Mouse (Mus musculus): ENCODE results near the gene Fiz1.
A peak's percentile ranks its signal among the peaks of the same experiment; 100 is the strongest.
"Not testable (repeated sequence)": the region's sequence is repeated elsewhere in the genome, so short reads cannot be mapped to it uniquely, and the experiment has no call there.

Fiz1 gene

DNA sequence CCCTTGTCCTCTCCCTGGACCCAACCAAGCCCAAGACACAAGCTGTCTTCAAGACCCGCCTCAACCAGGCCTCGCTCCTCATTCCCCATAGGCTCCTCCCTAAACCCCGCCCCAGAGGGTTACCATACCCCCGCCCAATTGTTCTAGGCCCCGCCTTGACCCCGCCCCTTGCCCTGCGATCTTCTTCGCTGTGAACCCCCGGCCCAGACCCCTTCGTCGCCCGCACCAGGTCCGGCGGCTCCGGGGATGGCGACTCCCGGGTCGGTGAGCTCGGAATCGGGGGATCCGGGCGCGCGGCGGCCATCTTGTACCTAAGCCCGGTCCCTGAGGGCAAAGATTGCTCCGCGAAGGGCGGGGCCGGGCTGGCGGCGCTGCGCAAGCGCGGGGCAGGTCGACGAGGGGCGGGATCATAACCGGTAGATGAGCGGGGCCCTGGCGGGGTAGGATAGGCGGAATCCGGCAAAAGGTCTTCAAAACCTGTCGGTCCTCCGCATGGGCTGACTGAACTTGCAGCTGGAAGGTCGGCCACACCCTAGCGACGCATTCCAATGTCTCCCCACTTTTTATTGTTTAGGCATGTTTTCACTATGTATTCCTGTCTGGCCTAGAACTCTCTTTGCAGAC, 23.7 kb upstream of the Fiz1 start, which contains the start of gene Zfp784:
Gene Zfp784 (minus strand): TSS at position 338 of the 624 bp plus-strand sequence.
- DNase-seq (ENCODE audit: extremely low spot score, low read depth, low spot score) = no peak

DNA sequence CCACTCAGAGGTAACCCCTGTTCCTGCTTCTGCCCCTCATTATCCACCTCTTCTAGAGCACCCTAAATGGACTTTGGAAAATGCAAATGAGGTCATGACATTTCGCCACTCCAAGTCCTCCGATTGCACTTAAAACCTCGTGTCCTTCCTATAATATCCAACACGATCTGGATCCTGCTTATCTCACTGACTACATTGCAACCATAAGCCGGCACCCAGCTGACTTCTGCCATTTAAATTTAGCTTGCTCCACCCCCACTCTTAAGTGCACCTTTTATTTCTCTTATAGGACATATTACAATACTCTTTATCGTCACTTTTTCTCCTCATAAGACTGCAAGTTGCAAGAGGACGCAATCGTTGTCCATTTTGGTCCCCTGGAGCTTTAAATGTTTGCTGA, 23.0 kb upstream of the Fiz1 start:
- no peak for DNase-seq (ENCODE audit: extremely low spot score, low read depth, low spot score)

DNA sequence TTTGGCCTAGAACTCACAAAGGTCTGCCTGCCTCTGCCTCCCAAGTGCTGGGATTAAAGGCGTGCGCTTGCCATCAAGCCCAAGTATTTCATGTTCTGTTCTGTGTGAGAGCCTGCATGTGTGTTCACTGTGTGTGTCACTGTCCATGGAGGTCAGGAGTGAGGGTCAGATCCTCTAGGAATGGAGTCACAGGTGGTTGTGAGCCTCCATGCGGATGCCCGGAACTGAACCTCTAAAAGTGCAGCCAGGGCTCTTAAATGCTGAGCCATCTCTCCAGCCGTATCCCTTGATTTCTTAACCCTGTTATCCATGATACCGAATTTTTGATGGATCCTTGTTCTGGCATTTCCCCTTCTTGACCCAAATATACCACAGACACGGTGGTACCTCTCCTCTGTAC, 22.5 kb upstream of the Fiz1 start:
- no peak for DNase-seq (ENCODE audit: extremely low spot score, low read depth, low spot score)

DNA sequence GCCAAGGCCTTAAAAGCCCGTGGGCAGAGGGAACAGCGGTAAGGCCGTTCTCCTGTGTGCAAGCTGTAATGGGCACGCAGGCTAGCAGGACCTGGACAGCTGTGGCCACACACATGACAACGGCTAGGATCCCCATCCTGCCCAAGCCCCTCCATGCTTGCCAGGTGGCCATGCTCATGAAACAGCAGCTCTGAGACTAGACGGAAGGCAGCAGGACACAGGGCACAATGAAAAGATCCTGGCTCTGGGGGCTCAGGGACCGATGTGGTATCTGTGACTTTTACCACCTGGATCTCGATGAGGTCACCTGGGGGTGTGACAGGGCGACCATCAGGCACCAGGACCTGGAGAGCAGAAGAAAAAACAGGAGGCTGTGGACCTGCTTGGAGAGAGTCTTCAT, 21.6 kb upstream of the Fiz1 start:
- no peak for DNase-seq (ENCODE audit: extremely low spot score, low read depth, low spot score)

DNA sequence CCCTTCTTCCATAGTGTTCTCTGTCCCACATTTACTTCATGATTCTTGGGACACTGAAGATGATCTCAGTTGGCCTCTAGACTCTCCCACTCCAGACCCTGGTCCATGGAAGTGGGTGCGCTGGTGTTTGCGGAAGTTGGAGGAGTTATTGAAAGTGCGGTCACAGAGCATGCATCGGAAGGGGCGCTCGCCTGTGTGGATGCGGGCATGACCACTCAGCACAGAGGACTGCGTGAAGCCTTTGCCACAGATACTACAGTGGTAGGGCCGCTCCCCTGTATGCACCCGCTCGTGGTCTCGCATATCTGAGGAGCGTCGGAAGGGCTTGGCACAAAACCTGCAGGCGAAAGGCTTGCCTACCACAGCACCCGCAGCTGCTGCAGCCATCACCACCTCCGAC, 21.1 kb upstream of the Fiz1 start:
- no peak for DNase-seq (ENCODE audit: extremely low spot score, low read depth, low spot score)

DNA sequence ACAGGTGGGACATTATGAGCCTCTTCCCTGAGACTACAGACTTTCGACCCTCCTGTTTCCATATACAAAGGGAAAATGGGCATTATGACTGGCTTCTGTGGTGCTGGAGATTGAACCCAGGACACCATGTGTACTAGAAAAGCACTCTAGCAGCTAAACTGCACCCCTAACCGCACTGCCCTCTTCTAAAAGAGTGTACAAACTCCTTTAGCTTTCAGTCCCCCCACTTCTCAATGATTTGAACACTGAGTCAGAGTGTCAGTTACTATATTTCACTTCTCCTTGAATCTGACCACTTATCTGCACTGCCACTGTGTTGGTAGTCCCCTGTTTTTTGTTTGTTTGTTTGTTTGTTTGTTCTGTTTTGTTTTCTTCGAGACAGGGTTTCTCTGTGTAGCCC, 19.3 kb upstream of the Fiz1 start, which contains the start of gene 4632433K11Rik:
Gene 4632433K11Rik (plus strand): TSS at position 301 of the 400 bp plus-strand sequence.
- no peak for DNase-seq (ENCODE audit: extremely low spot score, low read depth, low spot score)

DNA sequence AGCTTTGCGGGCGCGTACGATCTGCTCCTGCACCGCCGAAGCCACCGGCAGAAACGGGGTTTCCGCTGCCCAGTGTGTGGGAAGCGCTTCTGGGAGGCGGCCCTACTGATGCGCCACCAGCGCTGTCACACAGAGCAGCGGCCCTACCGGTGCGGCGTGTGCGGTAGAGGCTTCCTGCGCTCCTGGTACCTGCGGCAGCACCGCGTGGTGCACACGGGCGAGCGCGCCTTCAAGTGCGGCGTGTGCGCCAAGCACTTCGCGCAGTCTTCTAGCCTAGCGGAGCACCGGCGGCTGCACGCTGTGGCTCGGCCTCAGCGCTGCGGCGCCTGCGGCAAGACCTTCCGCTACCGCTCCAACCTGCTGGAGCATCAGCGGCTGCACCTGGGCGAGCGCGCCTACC, 17.0 kb upstream of the Fiz1 start:
- DNase-seq (ENCODE audit: extremely low spot score, low read depth, low spot score) = no peak

DNA sequence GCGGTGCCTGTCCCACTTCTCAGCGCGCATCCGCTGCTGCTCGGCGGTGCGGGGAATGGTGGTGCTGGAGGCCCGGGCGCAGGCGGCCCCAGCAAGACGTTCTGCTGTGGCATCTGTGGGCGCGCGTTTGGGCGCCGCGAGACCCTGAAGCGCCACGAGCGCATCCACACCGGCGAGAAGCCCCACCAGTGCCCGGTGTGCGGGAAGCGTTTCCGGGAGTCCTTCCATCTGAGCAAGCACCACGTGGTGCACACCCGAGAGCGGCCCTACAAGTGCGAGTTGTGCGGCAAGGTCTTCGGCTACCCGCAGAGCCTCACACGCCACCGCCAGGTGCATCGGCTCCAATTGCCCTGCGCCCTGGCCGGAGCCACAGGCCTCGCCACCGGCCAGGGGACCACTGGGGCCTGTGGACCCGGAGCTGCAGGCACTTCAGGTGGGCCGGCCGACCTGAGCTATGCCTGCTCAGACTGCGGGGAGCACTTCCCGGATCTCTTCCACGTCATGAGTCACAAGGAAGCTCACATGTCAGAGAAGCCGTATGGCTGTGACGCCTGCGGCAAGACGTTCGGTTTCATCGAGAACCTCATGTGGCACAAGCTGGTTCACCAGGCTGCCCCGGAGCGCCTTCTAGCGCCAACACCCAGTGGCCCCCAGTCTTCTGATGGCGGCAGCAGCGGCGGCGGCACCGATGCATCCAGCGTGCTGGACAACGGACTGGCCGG, 16.2 kb upstream of the Fiz1 start:
- DNase-seq (ENCODE audit: extremely low spot score, low read depth, low spot score) = no peak

DNA sequence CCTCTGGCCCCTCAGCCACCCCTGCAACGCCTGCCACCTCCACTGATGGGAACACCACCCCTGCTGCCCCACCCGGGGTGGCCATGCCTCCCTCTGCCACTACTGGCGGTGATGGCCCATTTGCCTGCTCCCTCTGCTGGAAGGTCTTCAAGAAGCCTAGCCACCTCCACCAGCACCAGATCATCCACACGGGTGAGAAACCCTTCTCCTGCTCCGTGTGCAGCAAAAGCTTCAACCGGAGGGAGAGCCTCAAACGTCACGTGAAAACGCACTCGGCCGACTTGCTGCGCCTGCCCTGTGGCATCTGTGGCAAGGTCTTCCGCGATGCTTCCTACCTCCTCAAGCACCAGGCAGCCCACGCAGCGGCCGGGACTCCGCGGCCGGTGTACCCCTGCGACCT, 15.4 kb upstream of the Fiz1 start:
- no peak for DNase-seq (ENCODE audit: extremely low spot score, low read depth, low spot score)

DNA sequence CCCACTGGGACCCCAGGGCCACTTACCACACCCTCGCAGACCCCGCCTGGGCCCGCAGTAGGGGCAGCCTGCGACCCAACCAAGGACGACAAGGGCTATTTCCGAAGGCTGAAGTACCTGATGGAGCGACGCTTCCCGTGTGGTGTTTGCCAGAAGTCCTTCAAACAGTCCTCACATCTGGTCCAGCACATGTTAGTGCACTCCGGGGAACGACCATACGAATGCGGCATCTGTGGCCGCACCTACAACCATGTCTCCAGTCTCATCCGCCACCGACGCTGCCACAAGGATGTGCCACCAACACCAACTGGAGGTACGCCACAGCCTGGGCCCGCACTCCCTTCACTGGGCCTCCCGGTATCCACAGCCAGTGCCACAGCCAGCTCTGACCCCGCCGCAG, 15.0 kb upstream of the Fiz1 start:
- no peak for DNase-seq (ENCODE audit: extremely low spot score, low read depth, low spot score)

DNA sequence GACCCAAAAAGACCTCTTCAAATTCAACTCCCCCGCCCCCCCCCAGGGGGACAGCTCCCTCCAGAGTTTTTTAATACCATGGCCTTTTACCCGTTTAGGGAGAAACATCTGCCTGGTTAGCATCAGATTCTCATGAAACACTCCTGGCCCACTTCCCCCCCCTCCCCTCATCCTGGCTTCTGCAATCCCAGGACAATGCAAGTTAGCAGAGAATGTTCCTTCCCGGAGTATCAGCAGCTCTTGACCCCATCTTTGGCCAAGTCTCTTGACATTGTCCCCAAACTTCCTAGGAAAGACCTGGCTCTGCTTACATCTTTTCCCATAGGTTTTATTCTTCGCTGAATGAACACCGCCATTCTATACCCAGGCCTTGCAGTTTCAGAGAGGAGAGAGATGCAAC, 6.7 kb upstream of the Fiz1 start:
- no peak for DNase-seq (ENCODE audit: extremely low spot score, low read depth, low spot score)

DNA sequence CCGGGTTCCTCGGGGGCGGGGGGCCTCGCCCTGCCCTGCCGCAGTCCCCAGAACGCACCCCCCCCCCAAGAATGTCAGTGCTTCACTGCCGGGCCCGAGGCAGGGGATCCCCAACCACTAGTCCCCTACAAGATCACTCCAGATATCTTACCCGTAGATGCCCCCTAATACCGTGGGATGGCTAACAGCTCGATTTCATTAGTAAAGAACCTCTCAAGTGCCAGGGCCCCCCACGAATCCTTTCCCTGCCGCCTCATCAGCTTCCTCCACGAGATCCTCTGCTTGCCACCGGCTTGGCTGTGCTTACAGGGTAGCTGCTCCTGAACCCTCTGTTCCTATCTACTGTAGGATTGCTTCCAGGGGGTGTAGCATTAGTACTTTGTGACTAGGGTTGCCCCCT, 6.2 kb upstream of the Fiz1 start:
- no peak for DNase-seq (ENCODE audit: extremely low spot score, low read depth, low spot score)

DNA sequence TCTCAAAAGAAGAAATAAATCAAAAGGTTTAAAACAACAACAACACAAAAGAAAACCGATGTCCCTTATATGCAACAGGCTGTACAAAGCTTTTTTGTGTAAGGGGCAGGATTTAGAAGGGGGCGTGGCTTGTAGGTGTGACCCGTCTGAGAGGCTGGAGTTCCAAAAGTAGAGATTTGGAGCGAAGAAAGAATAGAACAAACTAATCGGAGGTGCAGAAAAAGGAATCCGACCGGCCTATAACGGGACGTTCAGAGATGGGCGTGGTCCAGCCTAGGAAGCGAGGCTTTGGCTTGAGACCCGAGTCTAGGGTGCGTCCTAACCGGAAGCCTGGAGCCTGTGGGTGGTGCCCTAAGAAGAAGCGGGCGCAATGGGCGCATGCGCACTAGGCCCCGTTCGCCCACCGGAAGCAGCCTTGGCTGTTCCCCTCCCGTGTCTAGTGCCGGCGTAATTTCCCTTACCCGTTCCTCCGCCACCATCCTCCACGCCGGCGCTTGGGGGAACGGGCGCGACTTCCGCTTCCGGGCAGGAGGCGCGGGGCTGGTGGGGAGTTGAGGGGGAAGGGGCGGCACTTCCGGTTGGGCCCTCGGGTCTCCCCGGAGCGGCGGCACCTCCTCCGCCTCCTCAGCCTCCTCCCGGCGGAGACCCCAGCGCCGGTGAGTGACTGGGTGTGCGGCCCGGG, 5.6 kb upstream of the Fiz1 start, which contains the start of the genes Zfp865 and Ccdc106:
Gene Zfp865 (plus strand): TSS at position 377 of the 682 bp plus-strand sequence.
Gene Ccdc106 (plus strand): TSS at position 554 of the 682 bp plus-strand sequence.
- DNase-seq (ENCODE audit: extremely low spot score, low read depth, low spot score) = peak; percentile 94

DNA sequence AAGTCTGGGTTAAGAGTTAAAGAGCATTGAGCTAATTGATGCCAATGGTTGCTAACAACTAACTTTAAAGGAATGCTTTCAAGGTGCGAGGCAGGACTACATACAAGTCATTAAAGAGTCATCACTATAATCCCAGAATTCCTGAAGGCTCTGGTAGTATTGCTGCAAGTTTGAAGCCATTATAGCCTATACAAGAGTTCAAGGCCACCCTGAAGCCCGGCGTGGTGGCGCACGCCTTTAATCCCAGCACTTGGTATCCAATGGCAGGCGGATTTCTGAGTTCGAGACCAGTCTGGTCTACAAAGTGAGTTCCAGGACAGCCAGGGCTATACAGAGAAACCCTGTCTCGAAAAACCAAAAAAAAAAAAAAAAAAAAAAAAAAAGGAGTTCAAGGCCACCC, 5.1 kb upstream of the Fiz1 start:
- DNase-seq (ENCODE audit: extremely low spot score, low read depth, low spot score) = not testable (repeated sequence)

DNA sequence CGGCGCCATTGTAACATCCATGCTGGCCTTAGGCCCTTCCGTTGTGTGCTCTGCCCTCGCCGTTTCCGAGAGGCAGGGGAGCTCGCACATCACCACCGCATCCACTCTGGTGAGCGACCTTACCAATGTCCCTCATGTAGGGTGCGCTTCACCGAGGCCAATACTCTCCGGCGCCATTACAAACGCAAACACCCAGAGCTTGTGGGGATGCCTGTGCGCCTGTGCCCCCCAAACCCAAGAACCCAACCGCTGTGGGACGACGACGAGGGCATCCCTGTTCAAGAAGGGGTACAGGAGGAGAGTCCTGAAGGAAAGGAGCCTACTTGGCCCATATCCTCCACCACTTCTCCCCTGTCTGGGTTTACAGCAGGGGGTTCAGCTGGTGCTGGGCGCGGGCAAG, 3.4 kb upstream of the Fiz1 start:
- DNase-seq (ENCODE audit: extremely low spot score, low read depth, low spot score) = no peak

DNA sequence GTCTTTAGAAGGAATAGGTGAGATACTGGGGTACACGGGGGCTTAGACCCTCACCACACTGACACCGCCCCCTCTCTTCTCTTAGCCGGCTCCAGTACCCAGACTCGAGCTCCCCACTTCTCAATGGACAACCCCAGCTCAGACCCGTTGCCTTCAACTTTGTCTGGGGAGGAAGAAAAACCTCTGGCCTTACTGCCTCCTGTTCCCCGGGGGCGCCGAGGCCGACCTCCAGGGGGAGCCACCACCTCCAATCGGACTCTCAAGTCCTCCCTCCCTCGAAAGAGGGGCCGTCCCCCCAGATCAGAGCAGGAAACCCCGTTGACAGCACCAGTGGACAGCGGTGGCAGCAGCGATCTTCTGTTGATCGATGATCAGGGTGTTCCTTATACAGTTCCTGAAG, 2.9 kb upstream of the Fiz1 start:
- no peak for DNase-seq (ENCODE audit: extremely low spot score, low read depth, low spot score)

DNA sequence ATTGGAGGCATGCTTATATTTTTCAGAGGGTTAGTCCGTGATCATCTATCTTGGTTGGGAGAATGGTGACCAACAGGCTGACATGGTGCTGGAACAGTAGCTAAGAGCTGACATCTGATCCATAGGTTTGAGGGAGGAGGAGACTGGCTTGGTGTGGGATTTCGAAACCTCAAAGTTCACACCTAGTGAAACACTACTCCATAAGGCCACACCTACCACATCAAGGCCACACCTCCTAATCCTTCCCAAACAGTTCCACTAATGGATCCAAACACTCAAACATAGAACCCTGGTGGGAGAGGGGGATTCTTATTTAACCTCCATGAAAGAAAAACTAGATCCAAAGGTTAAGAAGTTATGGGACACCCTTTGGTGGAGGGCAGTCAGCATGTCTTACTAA, 2.4 kb upstream of the Fiz1 start:
- no peak for DNase-seq (ENCODE audit: extremely low spot score, low read depth, low spot score)

DNA sequence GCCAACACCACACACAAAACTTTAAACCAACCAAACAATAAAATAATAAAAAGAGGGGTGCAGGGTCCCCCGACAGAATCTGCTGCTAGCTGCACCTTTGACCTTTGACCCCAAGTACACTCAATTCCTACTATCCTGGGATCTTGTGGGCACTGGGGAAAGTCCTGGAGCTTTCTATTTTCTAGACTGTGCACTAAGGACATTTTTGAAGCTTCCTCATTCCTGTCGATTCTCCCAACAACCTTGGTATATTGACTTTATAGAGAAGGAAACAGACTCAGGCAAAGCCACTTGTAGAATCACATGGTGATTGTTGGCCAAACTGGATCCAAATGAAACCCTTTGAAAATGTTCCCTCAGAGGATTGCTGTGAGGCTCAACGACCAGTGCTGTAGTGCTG, 1.6 kb upstream of the Fiz1 start:
- DNase-seq (ENCODE audit: extremely low spot score, low read depth, low spot score) = no peak

DNA sequence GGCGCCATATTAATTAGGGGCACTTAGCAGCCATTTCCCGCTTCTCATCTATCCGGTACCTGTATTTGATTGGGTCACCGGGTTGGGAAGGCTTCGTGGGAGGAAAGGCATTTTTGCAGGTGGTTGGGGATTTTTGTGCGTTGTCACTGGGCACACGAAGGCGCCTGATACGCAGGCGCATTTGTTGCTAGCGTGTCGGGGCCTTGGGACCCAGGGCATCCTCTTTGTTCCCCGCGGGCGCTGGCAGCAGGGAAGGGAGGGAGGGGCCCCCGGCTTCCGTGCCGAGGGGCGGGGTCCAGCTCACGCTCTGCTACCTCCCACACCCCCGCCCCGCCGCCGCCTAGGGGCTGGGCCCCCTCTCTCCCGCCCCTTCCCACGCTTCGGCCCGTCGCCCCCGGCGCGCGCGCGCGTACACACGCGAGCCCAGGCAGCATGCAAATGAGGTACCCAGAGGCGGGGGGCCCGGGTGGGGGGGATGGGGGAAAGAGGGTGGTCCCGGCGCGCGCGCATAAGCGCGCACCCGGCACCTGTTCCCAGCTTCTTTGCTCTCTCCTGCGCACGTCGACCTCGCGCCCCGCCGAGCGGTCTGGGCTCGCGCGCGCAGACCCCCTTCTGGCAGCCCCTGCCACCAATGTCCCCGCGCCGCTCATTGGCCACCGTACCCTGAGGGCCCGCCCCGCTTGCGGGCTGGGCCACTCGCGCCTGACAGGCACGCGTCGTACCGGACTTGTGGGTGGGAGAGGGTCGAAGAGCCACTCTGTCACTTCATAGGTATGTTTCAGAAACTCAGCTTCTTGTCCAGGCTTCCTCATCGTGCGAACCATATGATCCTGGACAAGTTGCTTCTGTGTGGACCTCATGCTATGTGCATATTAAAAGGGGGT, 863 bp upstream of the Fiz1 start, which contains the start of gene Gm44973:
Gene Gm44973 (plus strand): TSS at position 379 of the 884 bp plus-strand sequence.
- peak; percentile 73 for DNase-seq (ENCODE audit: extremely low spot score, low read depth, low spot score)

DNA sequence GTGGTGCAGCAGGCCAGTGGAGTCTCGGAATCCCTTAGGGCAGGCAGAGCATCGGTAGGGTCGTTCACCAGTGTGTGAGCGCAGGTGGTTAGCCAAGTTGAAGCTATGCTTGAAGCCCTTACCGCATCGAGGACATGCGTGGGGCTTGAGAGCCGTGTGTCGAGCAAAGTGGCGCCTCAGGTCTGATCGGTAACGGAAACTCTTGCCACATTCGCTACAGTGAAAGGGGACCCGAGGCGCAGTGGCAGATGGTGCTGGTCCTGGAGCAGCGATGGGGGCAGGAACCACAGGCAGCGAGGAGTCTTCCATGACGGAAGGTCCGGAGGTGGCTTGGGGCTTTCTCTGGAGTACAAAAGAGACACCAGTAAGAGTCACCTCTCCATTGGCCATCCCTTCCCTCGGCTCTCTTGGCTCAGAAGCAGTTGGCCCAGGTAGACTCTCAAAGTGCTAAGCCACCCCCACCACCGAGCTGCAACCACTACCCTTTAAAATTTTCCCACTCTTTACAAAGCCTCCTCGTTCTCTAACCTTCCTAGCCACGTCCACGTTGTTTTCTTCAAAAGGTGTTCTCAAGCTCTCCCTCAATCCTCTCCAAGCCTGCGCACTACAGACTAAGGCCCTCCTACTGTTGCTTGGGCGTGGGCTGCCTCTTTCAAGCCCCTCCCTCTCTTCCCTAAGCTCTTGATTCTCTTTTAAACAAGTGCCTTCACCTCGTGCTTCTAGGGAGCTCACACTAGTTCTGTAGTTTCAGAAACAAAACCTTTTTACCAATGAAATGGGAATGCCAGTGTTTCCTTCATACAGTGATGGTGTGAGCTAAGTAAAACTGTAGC, 1.6 kb downstream of the Fiz1 start:
- no peak for DNase-seq (ENCODE audit: extremely low spot score, low read depth, low spot score)
